8 mouse cellular contexts compared by ENCODE assay signal in genomic region chr5:139075125-139075524, GRCm38 (mm10).
DNase-seq lines count a peak whose midpoint lies in the region; ATAC-seq lines count a peak whose summit lies in the region.

No protein-coding gene starts in this region.

- no peak overlapping the region for H3K4me3 ChIP-seq in embryonic facial prominence, embryonic 11.5 days (ENCODE audit: low read depth, low read length)

- no peak for ATAC-seq in cerebellum, adult (ENCODE audit: insufficient number of reproducible peaks, low FRiP score, low TSS enrichment)
- no peak for ATAC-seq in embryonic facial prominence, embryonic 11.5 days (replicated peaks; ENCODE audit: insufficient number of reproducible peaks, low FRiP score, low TSS enrichment, low read depth)
- ATAC-seq in hematopoietic stem cell, adult 5-6 weeks (replicated peaks in 1 of 2; ENCODE audit: insufficient read depth in 1 of 2, low FRiP score in 2 of 2, low TSS enrichment in 1 of 2, low read depth in 1 of 2, poor library complexity in 2 of 2, severe bottlenecking in 2 of 2): peak; percentile 79 to 84

- no peaks in the 10 kb centered on the region for H3K27me3 ChIP-seq in embryonic facial prominence, embryonic 11.5 days (ENCODE audit: control insufficient read depth, insufficient read depth, low read length)

- no peak overlapping the region for H3K27ac ChIP-seq in embryonic facial prominence, embryonic 11.5 days (replicated peaks; ENCODE audit: low read depth, low read length)

- no peaks in the 10 kb centered on the region; the same call in 1 of the 2 replicates for H3K4me1 ChIP-seq in embryonic facial prominence, embryonic 11.5 days (ENCODE audit: control insufficient read depth, insufficient read depth, low read length)

- H3K9me3 ChIP-seq in embryonic facial prominence, embryonic 11.5 days (replicated peaks; ENCODE audit: control insufficient read depth, low read length): no peaks in the 10 kb centered on the region

- DNase-seq in cerebellum, adult 11 months: peak; percentile 71
- peak; percentile 83 for DNase-seq in adrenal gland, postnatal 10 days
- peak; percentile 68 for DNase-seq in embryonic facial prominence, embryonic 11.5 days (ENCODE audit: low spot score)
- DNase-seq in layer of hippocampus, postnatal 10 days (ENCODE audit: low spot score in 2 of 2): peak; percentile 65 to 72
- DNase-seq in mesoderm, embryonic 11.5 days (ENCODE audit: low read depth, low spot score): peak; percentile 62
- DNase-seq in spleen, adult 18-20 months: peak; percentile 22 to 65

- no peak overlapping the region for H3K9ac ChIP-seq in embryonic facial prominence, embryonic 11.5 days (replicated peaks; ENCODE audit: low read length)

- 40% methylated on average over 3 of the region's 3 CpGs for WGBS in embryonic facial prominence, embryonic 11.5 days

- H3K36me3 ChIP-seq in embryonic facial prominence, embryonic 11.5 days (replicated peaks; ENCODE audit: control insufficient read depth, insufficient read depth, low read depth, low read length): no peaks in the 10 kb centered on the region

- no peak overlapping the region for H3K4me2 ChIP-seq in embryonic facial prominence, embryonic 11.5 days (ENCODE audit: low read depth, low read length)

Comparison
In these comparisons a context has a peak if more than half of its experiments do, and no peak if none do; other contexts are left out.
1. ATAC-seq: peak in hematopoietic stem cell, adult 5-6 weeks (2 of 2); none in cerebellum, adult (single experiment) and embryonic facial prominence, embryonic 11.5 days (single experiment).
2. Peak in every context shown above with its lines, with median percentiles within 50 percentile points of each other: DNase-seq.